Mouse (Mus musculus): ENCODE results near the gene Gm10310. TPM values are rescaled to one million over a fixed set of nuclear protein-coding genes. Genes with fewer than 3 reads are reported as not detected.

The Gm10310 gene
- total and polyA plus RNA-seq, 3 experiments = not detected

GRCm38 (mm10) chr10:129949000-129949399 lies 35.9 kb downstream of the Gm10310 start, which contains the start of gene Olfr818:
Gene Olfr818, minus strand, starts transcription at chr10:129949100.
- H3K79me2 ChIP-seq (replicated peaks; ENCODE audit: control insufficient read depth, insufficient read depth, low read length) = no peaks in the 10 kb centered on the region
- WGBS = 87% methylated on average over 2 of the region's 2 CpGs
- no peak for DNase-seq
- intact Hi-C loops (cut with DNase I) = no loop called here
- no peaks in the 10 kb centered on the region for H3K4me1 ChIP-seq (ENCODE audit: control insufficient read depth, insufficient read depth, low read length)
- no peaks in the 10 kb centered on the region for H3K36me3 ChIP-seq (ENCODE audit: control insufficient read depth, insufficient read depth, low read length)
- H3K27ac ChIP-seq = no peak within 1 kb of the TSS
- H3K9ac ChIP-seq (ENCODE audit: low read depth, low read length) = no peak within 1 kb of the TSS
- no peaks in the 10 kb centered on the region for H3K27me3 ChIP-seq (ENCODE audit: control insufficient read depth, insufficient read depth, low read length)
- TF ChIP-seq CTCF (IDR thresholded peaks at IDR 0.05) (no peak), POLR2A (IDR thresholded peaks at IDR 0.05; ENCODE audit: insufficient read depth, low read depth, low read length) (no peak), EP300 (IDR thresholded peaks at IDR 0.05; ENCODE audit: insufficient read depth, low read depth, low read length) (no peak)
- no peak within 1 kb of the TSS for H3K4me3 ChIP-seq

Other genes starting within 250 kb of the Gm10310 start
- gene Olfr806, start 243.1 kb downstream of the Gm10310 start, total RNA-seq (2021) = not detected
- gene Olfr806, start 243.1 kb downstream of the Gm10310 start, polyA plus RNA-seq (2012; rRNA removed) = not detected in 2 replicates
- gene Olfr807, start 227.3 kb downstream of the Gm10310 start, total RNA-seq (2021) = not detected
- gene Olfr807, start 227.3 kb downstream of the Gm10310 start, polyA plus RNA-seq (2012; rRNA removed) = not detected in 2 replicates
- not detected for gene Olfr808, start 219.6 kb downstream of the Gm10310 start, total RNA-seq (2021)
- gene Olfr808, start 219.6 kb downstream of the Gm10310 start, polyA plus RNA-seq (2012; rRNA removed) = not detected in 2 replicates
- not detected for gene Olfr809, start 210.4 kb downstream of the Gm10310 start, total RNA-seq (2021)
- not detected in 2 replicates for gene Olfr809, start 210.4 kb downstream of the Gm10310 start, polyA plus RNA-seq (2012; rRNA removed)
- gene Olfr810, start 190.1 kb downstream of the Gm10310 start, total RNA-seq (2021) = not detected
- not detected in 2 replicates for gene Olfr810, start 190.1 kb downstream of the Gm10310 start, polyA plus RNA-seq (2012; rRNA removed)
- gene Olfr811, start 180.7 kb downstream of the Gm10310 start, total RNA-seq (2021) = not detected
- gene Olfr811, start 180.7 kb downstream of the Gm10310 start, polyA plus RNA-seq (2012; rRNA removed) = not detected in 2 replicates
- not detected for gene Olfr812, start 139.0 kb downstream of the Gm10310 start, total RNA-seq (2021)
- not detected in 2 replicates for gene Olfr812, start 139.0 kb downstream of the Gm10310 start, polyA plus RNA-seq (2012; rRNA removed)
- not detected for gene Olfr813, start 129.7 kb downstream of the Gm10310 start, total RNA-seq (2021)
- gene Olfr813, start 129.7 kb downstream of the Gm10310 start, polyA plus RNA-seq (2012; rRNA removed) = not detected in 2 replicates
- not detected for gene Olfr814, start 105.2 kb downstream of the Gm10310 start, total RNA-seq (2021)
- gene Olfr814, start 105.2 kb downstream of the Gm10310 start, polyA plus RNA-seq (2012; rRNA removed) = not detected in 2 replicates
- not detected for gene Olfr815, start 79.2 kb downstream of the Gm10310 start, total RNA-seq (2021)
- gene Olfr815, start 79.2 kb downstream of the Gm10310 start, polyA plus RNA-seq (2012; rRNA removed) = not detected in 2 replicates
- not detected for gene Olfr816, start 69.5 kb downstream of the Gm10310 start, total RNA-seq (2021)
- not detected in 2 replicates for gene Olfr816, start 69.5 kb downstream of the Gm10310 start, polyA plus RNA-seq (2012; rRNA removed)
- not detected for gene Olfr818, start 36.0 kb downstream of the Gm10310 start, total RNA-seq (2021)
- not detected in 2 replicates for gene Olfr818, start 36.0 kb downstream of the Gm10310 start, polyA plus RNA-seq (2012; rRNA removed)
- gene Olfr819, start 17.8 kb downstream of the Gm10310 start, total RNA-seq (2021) = not detected
- not detected in 2 replicates for gene Olfr819, start 17.8 kb downstream of the Gm10310 start, polyA plus RNA-seq (2012; rRNA removed)
- not detected for gene Olfr247, start 8.9 kb downstream of the Gm10310 start, total RNA-seq (2021)
- not detected in 2 replicates for gene Olfr247, start 8.9 kb downstream of the Gm10310 start, polyA plus RNA-seq (2012; rRNA removed)
- not detected for gene Olfr820, start 27.6 kb upstream of the Gm10310 start, total RNA-seq (2021)
- gene Olfr820, start 27.6 kb upstream of the Gm10310 start, polyA plus RNA-seq (2012; rRNA removed) = not detected in 2 replicates
- not detected for gene Olfr821, start 45.3 kb upstream of the Gm10310 start, total RNA-seq (2021)
- not detected in 2 replicates for gene Olfr821, start 45.3 kb upstream of the Gm10310 start, polyA plus RNA-seq (2012; rRNA removed)
- gene Olfr822, start 86.1 kb upstream of the Gm10310 start, total RNA-seq (2021) = not detected
- not detected in 2 replicates for gene Olfr822, start 86.1 kb upstream of the Gm10310 start, polyA plus RNA-seq (2012; rRNA removed)
- gene Olfr823, start 130.3 kb upstream of the Gm10310 start, total RNA-seq (2021) = not detected
- gene Olfr823, start 130.3 kb upstream of the Gm10310 start, polyA plus RNA-seq (2012; rRNA removed) = not detected in 2 replicates
- gene Olfr824, start 144.9 kb upstream of the Gm10310 start, total RNA-seq (2021) = not detected
- not detected in 2 replicates for gene Olfr824, start 144.9 kb upstream of the Gm10310 start, polyA plus RNA-seq (2012; rRNA removed)
- not detected for gene Olfr825, start 181.7 kb upstream of the Gm10310 start, total RNA-seq (2021)
- gene Olfr825, start 181.7 kb upstream of the Gm10310 start, polyA plus RNA-seq (2012; rRNA removed) = not detected in 2 replicates
- gene Olfr826, start 199.1 kb upstream of the Gm10310 start, total RNA-seq (2021) = not detected
- not detected in 2 replicates for gene Olfr826, start 199.1 kb upstream of the Gm10310 start, polyA plus RNA-seq (2012; rRNA removed)
- gene Olfr827, start 229.3 kb upstream of the Gm10310 start, total RNA-seq (2021) = not detected
- gene Olfr827, start 229.3 kb upstream of the Gm10310 start, polyA plus RNA-seq (2012; rRNA removed) = not detected in 2 replicates